Mouse (Mus musculus) forebrain, embryonic 16.5 days (tissue): ENCODE results near the gene Mfsd4b2. TPM values are rescaled to one million over a fixed set of nuclear protein-coding genes. Genes with fewer than 3 reads are reported as not detected.
A peak's percentile ranks its signal among the peaks of the same experiment; 100 is the strongest.

Experiments
- ATAC-seq: fragments of 200-750 bp; cut with Nextera tagmentation; 2 replicates; pipeline ENCODE4 v1.8.0; 2017; ENCODE audit warnings: mild to moderate bottlenecking, moderate library complexity
- H3K27ac ChIP-seq: fragments of 300-500 bp; sonication (generic); 2 replicates; pipeline ENCODE4 v1.5.1; 2014; ENCODE audit warnings: low read length, control low read depth
- H3K27me3 ChIP-seq: fragments of 300-500 bp; sonication (generic); replicated peaks from 2 replicates; pipeline ENCODE4 v1.6.1; 2014; ENCODE audit warnings: low read length; ENCODE audit not compliant: control insufficient read depth, insufficient read depth
- H3K36me3 ChIP-seq: fragments of 300-500 bp; sonication (generic); 2 replicates; pipeline ENCODE4 v1.6.1; 2014; ENCODE audit not compliant: control insufficient read depth, insufficient read depth
- H3K4me1 ChIP-seq: fragments of 300-500 bp; sonication (generic); replicated peaks from 2 replicates; pipeline ENCODE4 v1.6.1; 2014; ENCODE audit warnings: low read length; ENCODE audit not compliant: control insufficient read depth, insufficient read depth
- H3K4me2 ChIP-seq: fragments of 300-500 bp; sonication (generic); 2 replicates; pipeline ENCODE4 v1.6.1; 2014; ENCODE audit warnings: mild to moderate bottlenecking, low read length, control low read depth
- H3K4me3 ChIP-seq: fragments of 300-500 bp; sonication (generic); replicated peaks from 2 replicates; pipeline ENCODE4 v1.5.1; 2014; ENCODE audit warnings: mild to moderate bottlenecking, low read length, control low read depth
- H3K9ac ChIP-seq: fragments of 300-500 bp; sonication (generic); replicated peaks from 2 replicates; pipeline ENCODE4 v1.6.1; 2014; ENCODE audit warnings: low read depth, low read length, control low read depth
- H3K9me3 ChIP-seq: fragments of 300-500 bp; sonication (generic); 2 replicates; pipeline ENCODE4 v1.6.1; 2016; ENCODE audit warnings: low read length; ENCODE audit not compliant: control insufficient read depth
- WGBS: fragments of 180-500 bp; shearing (Covaris S2); extraction: QIAGEN DNeasy Blood & Tissue Kit; methylation state at CpG from one replicate; pipeline ENCODE4 v1.1.7; 2014; 5-methylcytosine and 5-hydroxymethylcytosine counted together
- polyA plus RNA-seq: library from polyadenylated mRNA; unstranded; fragments of >200 nt; fragmentation: Nextera tagmentation; extraction: Ambion mirVana; gene quantifications from 2 replicates; pipeline ENCODE4 v1.2.1, GENCODE M21; 2015

The Mfsd4b2 gene
- polyA plus RNA-seq, 1 experiment from 2014 or later = not detected

GRCm38 (mm10) chr10:39898874-39899371 is 27.8 kb downstream of the Mfsd4b2 start, which contains the start of gene Mfsd4b4:
Gene Mfsd4b4 (minus strand): TSS chr10:39899238.
- WGBS = under 1% methylated on average over 41 of the region's 41 CpGs
- Histone ChIP-seq H3K4me1 (peaks cover 10% of the 10 kb centered on the region), H3K4me2 (peak within 1 kb of the TSS; percentile 96), H3K36me3 (no peaks in the 10 kb centered on the region), H3K27me3 (no peaks in the 10 kb centered on the region), H3K4me3 (peak within 1 kb of the TSS; percentile 72), H3K9me3 (no peaks in the 10 kb centered on the region), H3K27ac (peak within 1 kb of the TSS; percentile 68), H3K9ac (peak within 1 kb of the TSS; percentile 89)
- ATAC-seq = peak; percentile 98

GRCm38 (mm10) chr10:39896503-39896902 is 30.2 kb downstream of the Mfsd4b2 start:
- no peak for ATAC-seq
- no peaks in the 10 kb centered on the region; the same call in 1 of the 2 replicates for H3K36me3 ChIP-seq
- no peak overlapping the region for H3K4me3 ChIP-seq
- 82% methylated on average over 5 of the region's 5 CpGs for WGBS
- H3K9me3 ChIP-seq = no peaks in the 10 kb centered on the region
- no peak overlapping the region for H3K27ac ChIP-seq
- no peak overlapping the region for H3K4me2 ChIP-seq
- no peaks in the 10 kb centered on the region for H3K27me3 ChIP-seq
- peaks cover 10% of the 10 kb centered on the region for H3K4me1 ChIP-seq
- no peak overlapping the region for H3K9ac ChIP-seq

- H3K4me2 ChIP-seq = no peak overlapping the region
- H3K9me3 ChIP-seq = no peaks in the 10 kb centered on the region
- WGBS = 77% methylated on average over 11 of the region's 11 CpGs
- H3K4me1 ChIP-seq = peaks cover 10% of the 10 kb centered on the region
- H3K36me3 ChIP-seq = no peaks in the 10 kb centered on the region; the same call in 1 of the 2 replicates
- no peak overlapping the region for H3K27ac ChIP-seq
- H3K4me3 ChIP-seq = no peak overlapping the region
- H3K9ac ChIP-seq = no peak overlapping the region
- ATAC-seq = no peak
- no peaks in the 10 kb centered on the region for H3K27me3 ChIP-seq
Observed at GRCm38 (mm10) chr10:39893702-39894697, 32.7 kb downstream of the Mfsd4b2 start.

DNA sequence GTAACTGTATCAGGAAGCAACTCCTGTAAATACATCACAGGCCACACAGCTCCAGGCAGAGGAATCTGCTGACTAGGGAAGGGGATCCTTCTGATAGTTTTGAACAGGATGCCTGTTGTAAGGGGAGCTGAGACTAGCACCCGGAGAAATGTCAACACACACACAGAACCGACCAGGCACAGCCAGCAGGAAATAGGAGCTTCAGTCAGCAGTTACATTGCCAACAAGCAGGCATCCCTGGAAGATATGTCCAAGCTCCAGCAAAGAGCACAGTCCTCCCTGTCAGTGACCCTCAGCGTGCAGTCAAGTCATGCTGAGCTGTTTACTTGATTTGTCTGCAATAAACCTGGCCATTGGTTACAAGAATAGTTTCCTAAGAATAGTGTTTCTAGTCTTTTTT is 38.1 kb downstream of the Mfsd4b2 start:
- no peaks in the 10 kb centered on the region; the same call in 1 of the 2 replicates for H3K36me3 ChIP-seq
- no peaks in the 10 kb centered on the region for H3K4me1 ChIP-seq
- H3K27me3 ChIP-seq = no peaks in the 10 kb centered on the region
- no peaks in the 10 kb centered on the region for H3K9me3 ChIP-seq
- no peak overlapping the region for H3K9ac ChIP-seq
- H3K4me3 ChIP-seq = no peak overlapping the region
- no peak overlapping the region for H3K27ac ChIP-seq
- 83% methylated on average over 3 of the region's 3 CpGs for WGBS
- ATAC-seq = no peak
- no peak overlapping the region for H3K4me2 ChIP-seq

Other genes with a start within 250 kb of the Mfsd4b2 start
- 23.7 and 28.8 TPM in 2 replicates for gene Rev3l, start 194.8 kb downstream of the Mfsd4b2 start, polyA plus RNA-seq
- 4.7 and 5.2 TPM in 2 replicates for gene Mfsd4b4, start 27.7 kb downstream of the Mfsd4b2 start, polyA plus RNA-seq
- gene Mfsd4b3, start 33.2 kb upstream of the Mfsd4b2 start, polyA plus RNA-seq = not detected in 2 replicates
- not detected in 2 replicates for gene Mfsd4b5, start 59.7 kb upstream of the Mfsd4b2 start, polyA plus RNA-seq
- gene Mfsd4b1, start 98.3 kb upstream of the Mfsd4b2 start, polyA plus RNA-seq = 0.09 and 0.32 TPM in 2 replicates
- gene Slc16a10, start 215.3 kb upstream of the Mfsd4b2 start, polyA plus RNA-seq = 1.9 and 2.2 TPM in 2 replicates